Mouse (Mus musculus): ENCODE data around the gene Atp6v0c. TPM values are rescaled to one million over a fixed set of nuclear protein-coding genes. Genes with fewer than 3 reads are reported as not detected.
"Not testable (repeated sequence)": the region's sequence is repeated elsewhere in the genome, so short reads cannot be mapped to it uniquely, and the experiment has no call there.

The Atp6v0c gene
- polyA plus RNA-seq, 1 experiment: 1,077 TPM

- DNase-seq: no peak
- Histone ChIP-seq H3K4me3 (replicated peaks; ENCODE audit: extremely low read depth, low read depth, low read length) (no peak overlapping the region), H3K4me1 (ENCODE audit: control insufficient read depth, insufficient read depth, low read length) (peaks cover 18% of the 10 kb centered on the region)
- no peak for TF ChIP-seq CTCF (IDR thresholded peaks at IDR 0.05; ENCODE audit: insufficient read depth, low read length)
Measured at GRCm38 (mm10) chr17:24134062-24134461, 35.4 kb downstream of the Atp6v0c start.

- H3K4me1 ChIP-seq (ENCODE audit: control insufficient read depth, insufficient read depth, low read length): peaks cover 18% of the 10 kb centered on the region
- WGBS: 85% methylated on average over 4 of the region's 4 CpGs
- not testable (repeated sequence) for DNase-seq
Measured at GRCm38 (mm10) chr17:24132919-24133318, 36.6 kb downstream of the Atp6v0c start.

DNA sequence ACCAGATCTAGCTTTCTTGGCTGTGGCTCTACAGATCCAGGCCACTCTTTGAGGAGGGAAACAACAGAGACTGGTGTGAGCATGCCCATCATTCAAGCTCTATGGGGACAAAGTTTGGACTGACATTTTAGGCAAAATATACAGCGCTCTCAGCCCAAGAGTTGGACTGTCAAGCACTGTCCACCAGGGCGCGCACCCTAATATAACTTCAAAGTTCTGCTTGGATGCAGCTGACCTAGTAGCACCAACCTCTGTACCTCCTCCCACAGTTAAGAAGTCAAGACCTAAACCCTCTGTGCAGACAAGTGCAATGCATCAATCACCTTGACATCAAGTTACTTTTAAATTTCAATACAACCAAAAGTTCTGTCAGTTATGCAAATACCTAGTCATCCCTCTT is 37.9 kb downstream of the Atp6v0c start:
- no peak overlapping the region for H3K4me3 ChIP-seq (replicated peaks; ENCODE audit: extremely low read depth, low read depth, low read length)
- TF ChIP-seq POLR2A (IDR thresholded peaks at IDR 0.05; ENCODE audit: borderline replicate concordance, extremely low read depth, low read depth, low read length) (no peak), CTCF (IDR thresholded peaks at IDR 0.05; ENCODE audit: insufficient read depth, low read length) (no peak)
- H3K4me1 ChIP-seq (ENCODE audit: control insufficient read depth, insufficient read depth, low read length): peaks cover 19% of the 10 kb centered on the region
- no peak for DNase-seq
- WGBS: 95% methylated on average over 3 of the region's 3 CpGs

More at GRCm38 (mm10) chr17:24132919-24133318, 36.6 kb downstream of the Atp6v0c start:
- not testable (repeated sequence) for H3K4me3 ChIP-seq (replicated peaks; ENCODE audit: extremely low read depth, low read depth, low read length)

DNA sequence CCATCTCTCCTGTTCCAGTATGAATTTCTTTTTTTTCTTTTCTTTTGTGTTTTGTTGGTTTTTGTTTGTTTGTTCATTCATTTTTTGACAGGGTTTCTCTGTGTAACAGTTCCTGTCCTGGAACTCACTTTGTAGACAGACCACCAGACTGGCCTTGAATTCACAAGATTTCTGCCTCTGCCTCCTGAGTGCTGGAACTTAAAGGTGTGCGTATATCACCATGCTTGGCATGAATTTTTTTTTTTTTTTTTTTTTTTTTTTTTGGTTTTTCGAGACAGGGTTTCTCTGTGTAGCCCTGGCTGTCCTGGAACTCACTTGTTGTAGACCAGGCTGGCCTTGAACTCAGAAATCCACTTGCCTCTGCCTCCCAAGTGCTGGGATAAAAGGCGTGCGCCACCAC is 40.3 kb downstream of the Atp6v0c start:
- not testable (repeated sequence) for H3K4me3 ChIP-seq (replicated peaks; ENCODE audit: extremely low read depth, low read depth, low read length); DNase-seq
- 81% methylated on average over 4 of the region's 4 CpGs for WGBS
- H3K4me1 ChIP-seq (ENCODE audit: control insufficient read depth, insufficient read depth, low read length): peaks cover 18% of the 10 kb centered on the region

DNA sequence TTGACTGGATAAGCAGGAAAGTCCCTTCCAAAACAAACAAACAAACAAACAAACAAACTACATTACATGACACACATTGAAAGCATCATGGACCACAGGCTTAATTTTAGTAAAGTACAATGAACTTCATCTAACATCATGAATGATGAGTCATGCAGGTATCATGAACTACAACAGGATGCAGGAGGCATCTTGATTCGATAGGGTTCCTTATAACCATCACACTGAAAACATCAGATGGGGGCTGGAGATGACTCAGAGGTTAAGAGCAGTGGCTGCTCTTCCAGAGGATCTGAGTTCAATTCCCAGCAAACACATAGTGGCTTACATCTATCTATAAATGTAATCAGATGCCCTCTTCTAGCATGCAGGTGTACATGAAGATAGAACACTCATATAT is 41.9 kb downstream of the Atp6v0c start:
- DNase-seq: no peak
- TF ChIP-seq CTCF (IDR thresholded peaks at IDR 0.05; ENCODE audit: insufficient read depth, low read length) (no peak), POLR2A (IDR thresholded peaks at IDR 0.05; ENCODE audit: borderline replicate concordance, extremely low read depth, low read depth, low read length) (no peak)
- H3K4me1 ChIP-seq (ENCODE audit: control insufficient read depth, insufficient read depth, low read length): peaks cover 12% of the 10 kb centered on the region
- H3K4me3 ChIP-seq (replicated peaks; ENCODE audit: extremely low read depth, low read depth, low read length): no peak overlapping the region
- 56% methylated on average over 1 of the region's 1 CpGs for WGBS

GRCm38 (mm10) chr17:24126801-24127200 is 42.7 kb downstream of the Atp6v0c start:
- TF ChIP-seq POLR2A (IDR thresholded peaks at IDR 0.05; ENCODE audit: borderline replicate concordance, extremely low read depth, low read depth, low read length) (no peak), CTCF (IDR thresholded peaks at IDR 0.05; ENCODE audit: insufficient read depth, low read length) (no peak)
- DNase-seq: no peak
- Histone ChIP-seq H3K4me3 (replicated peaks; ENCODE audit: extremely low read depth, low read depth, low read length) (no peak overlapping the region), H3K4me1 (ENCODE audit: control insufficient read depth, insufficient read depth, low read length) (peaks cover 12% of the 10 kb centered on the region)
- WGBS: 51% methylated on average over 3 of the region's 3 CpGs

DNA sequence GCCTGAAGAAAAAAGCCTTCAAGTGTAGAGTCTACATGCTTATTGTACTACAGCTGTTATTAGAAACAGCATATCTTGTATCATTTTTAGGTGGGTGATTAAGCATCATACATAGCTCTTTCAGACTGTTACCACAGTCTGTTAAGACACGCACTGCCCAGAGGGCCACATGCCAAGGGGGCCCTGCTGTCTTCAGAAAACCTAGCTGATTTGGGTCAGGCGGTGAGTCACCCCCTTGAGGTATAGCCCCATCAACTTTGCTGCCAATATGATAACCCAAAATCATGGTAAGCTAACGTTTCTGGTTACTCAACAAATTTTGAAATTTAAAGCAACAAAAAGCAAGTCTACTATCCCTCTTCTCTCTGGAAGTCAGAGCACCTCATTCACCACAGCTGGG is 50.1 kb downstream of the Atp6v0c start:
- TF ChIP-seq POLR2A (IDR thresholded peaks at IDR 0.05; ENCODE audit: borderline replicate concordance, extremely low read depth, low read depth, low read length) (no peak), CTCF (IDR thresholded peaks at IDR 0.05; ENCODE audit: insufficient read depth, low read length) (no peak)
- no peak overlapping the region for H3K4me3 ChIP-seq (replicated peaks; ENCODE audit: extremely low read depth, low read depth, low read length)
- 50% methylated on average over 3 of the region's 3 CpGs for WGBS
- no peak for DNase-seq
- H3K4me1 ChIP-seq (ENCODE audit: control insufficient read depth, insufficient read depth, low read length): peaks cover 19% of the 10 kb centered on the region

Other genes starting within 250 kb of the Atp6v0c start
- gene Sbp, start 228.0 kb downstream of the Atp6v0c start, polyA plus RNA-seq (2012; rRNA removed): not detected in 2 replicates
- gene Sbpl, start 214.4 kb downstream of the Atp6v0c start, polyA plus RNA-seq (2012; rRNA removed): not detected in 2 replicates
- 1.5 and 2.7 TPM in 2 replicates for gene Prss30, start 189.1 kb downstream of the Atp6v0c start, polyA plus RNA-seq (2012; rRNA removed)
- 0.11 and 0.96 TPM in 2 replicates for gene Prss22, start 171.6 kb downstream of the Atp6v0c start, polyA plus RNA-seq (2012; rRNA removed)
- 0.24 and 12.9 TPM in 2 replicates for gene Prss27, start 131.6 kb downstream of the Atp6v0c start, polyA plus RNA-seq (2012; rRNA removed)
- 28.4 and 30.3 TPM in 2 replicates for gene Kctd5, start 96.2 kb downstream of the Atp6v0c start, polyA plus RNA-seq (2012; rRNA removed)
- 16.4 and 19.8 TPM in 2 replicates for gene Pdpk1, start 18.8 kb downstream of the Atp6v0c start, polyA plus RNA-seq (2012; rRNA removed)
- gene Amdhd2, start 5.9 kb downstream of the Atp6v0c start, polyA plus RNA-seq (2012; rRNA removed): 58.3 and 58.8 TPM in 2 replicates
- 13.9 and 30.2 TPM in 2 replicates for gene Tbc1d24, start 35.9 kb upstream of the Atp6v0c start, polyA plus RNA-seq (2012; rRNA removed)
- 8.2 and 10.4 TPM in 2 replicates for gene Ntn3, start 39.8 kb upstream of the Atp6v0c start, polyA plus RNA-seq (2012; rRNA removed)
- gene Tedc2, start 51.1 kb upstream of the Atp6v0c start, polyA plus RNA-seq (2012; rRNA removed): 7.7 and 12.7 TPM in 2 replicates
- gene Ccnf, start 81.8 kb upstream of the Atp6v0c start, polyA plus RNA-seq (2012; rRNA removed): 1.3 and 2.9 TPM in 2 replicates
- 0.40 and 0.78 TPM in 2 replicates for gene Abca17, start 181.4 kb upstream of the Atp6v0c start, polyA plus RNA-seq (2012; rRNA removed)
- gene Abca3, start 182.2 kb upstream of the Atp6v0c start, polyA plus RNA-seq (2012; rRNA removed): 231 and 262 TPM in 2 replicates
- gene Rnps1, start 244.9 kb upstream of the Atp6v0c start, polyA plus RNA-seq (2012; rRNA removed): 83.2 and 101 TPM in 2 replicates

All from lung, adult 2 months (tissue).